Mouse (Mus musculus) lung, adult 2 months (tissue): ENCODE measurements around the gene Wnt9b. TPM values are rescaled to one million over a fixed set of nuclear protein-coding genes. Genes with fewer than 3 reads are reported as not detected.

Experiments
- DNase-seq: peaks from one replicate; pipeline ENCODE4 v3.0.0; 2022
- H3K4me1 ChIP-seq: fragments of 200-500 bp; 2 replicates; pipeline ENCODE4 v1.6.1; 2011; ENCODE audit warnings: low read length; ENCODE audit not compliant: control insufficient read depth, insufficient read depth
- H3K4me3 ChIP-seq: fragments of 200-500 bp; replicated peaks from 2 replicates; pipeline ENCODE3; 2011; ENCODE audit warnings: low read depth, mild to moderate bottlenecking, control low read depth, low read length; ENCODE audit errors: extremely low read depth
- CTCF ChIP-seq: fragments of 200-500 bp; IDR thresholded peaks from 2 replicates; pipeline ENCODE4 v1.5.1; 2011; ENCODE audit warnings: mild to moderate bottlenecking, low read length, control low read depth; ENCODE audit not compliant: insufficient read depth
- POLR2A ChIP-seq: fragments of 200-500 bp; IDR thresholded peaks from 2 replicates; pipeline ENCODE4 v1.6.1; 2011; ENCODE audit warnings: low read depth, mild to moderate bottlenecking, control low read depth, low read length, borderline replicate concordance; ENCODE audit errors: extremely low read depth
- WGBS: fragments of 180-500 bp; shearing (Covaris S2); methylation state at CpG from one replicate; pipeline ENCODE4 v1.1.7; 2018; 5-methylcytosine and 5-hydroxymethylcytosine counted together
- polyA plus RNA-seq: library from polyadenylated mRNA; depleted of rRNA; stranded (reverse); fragments of >200 nt; gene quantifications from 2 replicates; pipeline ENCODE4 v1.2.3, GENCODE M21; 2012

The Wnt9b gene
- polyA plus RNA-seq, 1 experiment: 0.02 TPM

DNA sequence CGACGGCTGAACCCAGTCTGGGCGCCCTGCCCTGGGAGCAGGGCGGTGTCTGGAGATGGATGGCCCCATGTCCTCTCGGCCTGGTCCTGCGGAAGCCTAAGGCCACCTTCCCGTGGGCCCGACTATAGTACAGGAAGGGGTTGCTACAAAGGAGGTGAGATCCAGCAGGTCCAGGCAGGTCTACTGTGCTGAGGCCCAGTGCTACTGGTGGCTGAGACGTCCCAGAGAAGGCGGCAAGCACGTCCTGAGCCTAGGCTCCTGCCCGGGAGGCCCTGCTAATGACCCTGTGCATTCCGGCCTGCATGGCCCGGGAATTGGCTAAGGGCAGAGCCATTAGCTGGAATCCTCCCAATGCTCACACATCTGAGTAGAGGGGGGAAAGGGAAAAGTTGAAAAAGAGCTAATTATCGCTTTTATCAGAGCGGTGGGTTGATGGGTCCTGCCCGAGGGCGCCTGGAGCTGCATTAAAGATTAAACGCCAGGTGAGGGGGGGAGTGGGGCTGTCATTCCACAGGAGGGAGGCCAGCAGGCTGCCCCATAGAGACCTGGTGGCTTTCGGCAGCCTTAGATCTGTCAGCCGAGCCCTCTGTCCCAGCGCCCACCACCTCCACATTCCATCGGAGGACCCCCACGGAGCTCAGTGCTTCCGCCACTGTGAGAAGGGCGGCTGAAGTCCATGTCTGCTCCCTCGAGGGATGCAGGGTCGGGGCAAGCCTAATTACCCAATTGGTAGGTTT lies 37.6 kb downstream of the Wnt9b start:
- no peak for TF ChIP-seq POLR2A
- no peak for TF ChIP-seq CTCF
- Histone ChIP-seq H3K4me1 (peaks cover 3% of the 10 kb centered on the region; the same call in 1 of the 2 replicates), H3K4me3 (no peak overlapping the region)
- 61% methylated on average over 28 of the region's 28 CpGs for WGBS
- DNase-seq: no peak

- DNase-seq: no peak
- Histone ChIP-seq H3K4me1 (peaks cover 6% of the 10 kb centered on the region), H3K4me3 (no peak overlapping the region)
- no peak for TF ChIP-seq CTCF
- no peak for TF ChIP-seq POLR2A
- WGBS: 82% methylated on average over 1 of the region's 1 CpGs
These were observed 39.6 kb downstream of the Wnt9b start for GRCm38 (mm10) chr11:103709982-103710381.

- TF ChIP-seq POLR2A (no peak; the same call in 1 of the 2 replicates), CTCF (no peak)
- DNase-seq: peak; percentile 24
- 28% methylated on average over 8 of the region's 8 CpGs for WGBS
- H3K4me1 ChIP-seq: peaks cover 6% of the 10 kb centered on the region
- no peak overlapping the region for H3K4me3 ChIP-seq
These were observed 42.6 kb downstream of the Wnt9b start for GRCm38 (mm10) chr11:103707005-103707404.

DNA sequence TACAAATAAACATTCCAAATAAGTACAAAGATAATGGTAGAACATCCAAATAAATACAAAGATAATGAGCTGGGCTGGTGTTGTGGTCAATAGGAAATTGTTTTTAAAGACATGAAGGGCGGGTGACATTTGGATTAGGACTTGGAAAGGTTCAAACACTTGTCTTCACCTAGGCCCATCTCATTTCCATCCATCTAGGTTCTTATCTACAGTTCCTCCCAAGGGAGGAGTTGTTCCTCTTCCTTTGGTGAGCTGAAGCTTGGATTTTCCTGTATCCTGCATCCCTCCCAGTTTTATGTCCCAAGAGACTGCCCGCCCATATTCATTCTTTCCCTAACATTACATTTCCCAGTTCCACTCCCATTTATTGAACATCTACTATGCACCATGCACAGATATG lies 51.4 kb downstream of the Wnt9b start:
- TF ChIP-seq CTCF: no peak
- no peak for TF ChIP-seq POLR2A
- Histone ChIP-seq H3K4me3 (peak overlapping the region; percentile 90), H3K4me1 (peaks cover 5% of the 10 kb centered on the region; the same call in 1 of the 2 replicates)
- DNase-seq: no peak
- WGBS: 45% methylated on average over 2 of the region's 2 CpGs

DNA sequence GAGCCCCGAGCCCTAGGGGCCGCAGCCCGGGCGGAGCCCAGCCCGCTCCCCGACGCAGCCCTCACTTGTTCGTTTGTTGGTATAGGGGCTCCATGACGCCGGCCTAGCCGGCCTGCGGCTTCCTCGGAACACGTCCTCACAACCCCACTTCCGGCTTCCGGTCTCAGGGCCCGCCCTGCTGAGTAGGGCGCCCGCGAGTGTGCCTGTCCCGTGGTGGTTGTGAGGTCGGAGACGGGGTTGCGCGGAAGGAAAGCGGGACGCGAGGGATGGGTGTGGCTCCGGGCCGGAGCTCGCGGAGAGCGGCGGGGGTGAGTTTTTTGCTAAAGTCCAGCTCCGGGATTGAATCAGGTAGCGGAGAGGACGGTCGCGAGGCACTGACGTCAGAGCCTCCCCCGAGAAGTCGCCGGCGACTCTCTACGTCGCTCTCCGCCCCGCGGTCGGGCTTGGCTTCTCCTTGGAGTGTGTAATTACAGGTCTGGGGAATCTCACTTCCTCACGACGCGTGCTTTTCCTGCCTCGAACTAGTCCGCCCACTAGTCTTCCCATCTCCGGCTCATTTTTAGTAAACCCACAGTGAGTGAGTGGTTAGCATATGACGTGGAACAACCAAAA lies 52.0 kb downstream of the Wnt9b start, which contains the start of gene Gosr2:
TSS of gene Gosr2 (minus strand) at position 334 of the 612 bp plus-strand sequence.
- H3K4me3 ChIP-seq: peak within 1 kb of the TSS; percentile 90
- peak; percentile 91 for DNase-seq
- TF ChIP-seq POLR2A (peak; percentile 86; the same call in 1 of the 2 replicates), CTCF (no peak)
- whole genome bisulfite sequencing: under 1% methylated on average over 57 of the region's 57 CpGs
- peaks cover 5% of the 10 kb centered on the region; the same call in 1 of the 2 replicates for H3K4me1 ChIP-seq

DNA sequence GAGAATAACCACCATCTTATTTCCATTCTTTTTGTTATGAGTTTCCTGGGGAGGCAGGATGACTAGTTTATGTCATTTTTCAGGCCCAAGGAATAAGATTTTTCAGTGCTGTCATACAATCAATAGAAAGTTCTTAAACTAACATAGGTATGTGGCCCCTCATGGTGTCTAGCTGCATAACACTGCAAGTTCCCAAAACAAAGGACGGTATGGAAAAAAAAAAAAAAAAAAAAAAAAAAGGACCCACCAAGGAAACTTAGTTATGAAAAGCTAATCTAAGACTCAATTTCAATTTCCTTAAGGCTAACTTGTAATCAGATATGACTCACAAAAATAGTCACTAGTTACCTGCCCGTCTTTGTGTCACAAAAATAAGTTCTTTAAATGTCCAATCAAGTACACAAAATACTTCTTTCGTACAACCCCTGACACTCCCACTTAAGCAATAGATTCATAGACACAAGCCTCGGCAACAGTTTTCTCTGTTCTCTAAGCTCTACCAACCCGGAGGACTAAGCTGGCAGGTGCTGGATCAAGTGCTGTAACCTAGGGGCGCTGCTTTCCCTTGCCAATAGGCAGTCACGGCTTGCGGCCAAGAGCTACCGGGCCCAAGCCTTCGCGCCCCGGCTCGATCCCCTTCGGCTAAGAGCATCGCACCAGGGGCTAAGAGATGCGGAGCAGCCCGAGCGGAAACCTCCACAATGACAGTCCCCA lies 52.6 kb downstream of the Wnt9b start:
- no peak for DNase-seq
- TF ChIP-seq POLR2A (no peak), CTCF (no peak)
- H3K4me1 ChIP-seq: peaks cover 8% of the 10 kb centered on the region
- WGBS: 1% methylated on average over 18 of the region's 18 CpGs
- peak overlapping the region; percentile 90 for H3K4me3 ChIP-seq

GRCm38 (mm10) chr11:103693241-103693640 lies 56.4 kb downstream of the Wnt9b start:
- 47% methylated on average over 1 of the region's 1 CpGs for WGBS
- TF ChIP-seq CTCF (no peak), POLR2A (no peak)
- Histone ChIP-seq H3K4me3 (no peak overlapping the region), H3K4me1 (peaks cover 10% of the 10 kb centered on the region)
- no peak for DNase-seq

- WGBS: 84% methylated on average over 1 of the region's 1 CpGs
- no peak overlapping the region for H3K4me3 ChIP-seq
- peaks cover 10% of the 10 kb centered on the region for H3K4me1 ChIP-seq
- TF ChIP-seq POLR2A (no peak), CTCF (no peak)
- DNase-seq: no peak
These were observed 58.6 kb downstream of the Wnt9b start for GRCm38 (mm10) chr11:103691036-103691435.

GRCm38 (mm10) chr11:103688980-103689378 lies 60.6 kb downstream of the Wnt9b start:
- Histone ChIP-seq H3K4me1 (peaks cover 7% of the 10 kb centered on the region), H3K4me3 (no peak overlapping the region)
- WGBS: 46% methylated on average over 3 of the region's 3 CpGs
- DNase-seq: no peak
- TF ChIP-seq CTCF: no peak
- no peak for TF ChIP-seq POLR2A
